Mouse (Mus musculus) testis, adult 2 months (tissue): ENCODE results near the gene Tedc1. TPM values are rescaled to one million over a fixed set of nuclear protein-coding genes. Genes with fewer than 3 reads are reported as not detected.

Experiments used
- H3K27ac ChIP-seq: fragments of 200-500 bp; 2 replicates; pipeline ENCODE4 v1.5.1; 2012; ENCODE audit warnings: low read depth, low read length; ENCODE audit not compliant: control insufficient read depth, insufficient read depth
- H3K27me3 ChIP-seq: fragments of 200-500 bp; 2 replicates; pipeline ENCODE4 v1.6.1; 2012; ENCODE audit warnings: mild to moderate bottlenecking, low read length, moderate library complexity; ENCODE audit not compliant: control insufficient read depth, insufficient read depth
- H3K36me3 ChIP-seq: fragments of 200-500 bp; 2 replicates; pipeline ENCODE4 v1.6.1; 2012; ENCODE audit warnings: mild to moderate bottlenecking, low read length; ENCODE audit not compliant: control insufficient read depth, insufficient read depth
- H3K4me1 ChIP-seq: fragments of 200-500 bp; 2 replicates; pipeline ENCODE4 v1.6.1; 2012; ENCODE audit warnings: low read length; ENCODE audit not compliant: control insufficient read depth, insufficient read depth
- H3K4me3 ChIP-seq: fragments of 200-500 bp; 2 replicates; pipeline ENCODE4 v1.5.1; 2012; ENCODE audit warnings: low read depth, mild to moderate bottlenecking, low read length, moderate library complexity, mixed read lengths; ENCODE audit not compliant: control insufficient read depth
- CTCF ChIP-seq: fragments of 200-500 bp; IDR thresholded peaks from 2 replicates; pipeline ENCODE4 v1.5.1; 2012; ENCODE audit warnings: low read depth, mild to moderate bottlenecking, inconsistent platforms, low read length, moderate library complexity; ENCODE audit not compliant: control insufficient read depth, insufficient read depth, insufficient replicate concordance
- POLR2A ChIP-seq: fragments of 200-500 bp; IDR thresholded peaks from 2 replicates; pipeline ENCODE4 v1.6.1; 2012; ENCODE audit warnings: low read depth, mild to moderate bottlenecking, inconsistent platforms, low read length, moderate library complexity; ENCODE audit not compliant: control insufficient read depth
- polyA plus RNA-seq: library from polyadenylated mRNA; depleted of rRNA; stranded (reverse); fragments of >200 nt; gene quantifications from 2 replicates; pipeline ENCODE4 v1.2.3, GENCODE M21; 2012

Gene Tedc1
- polyA plus RNA-seq, 1 experiment: 46.9 TPM

DNA sequence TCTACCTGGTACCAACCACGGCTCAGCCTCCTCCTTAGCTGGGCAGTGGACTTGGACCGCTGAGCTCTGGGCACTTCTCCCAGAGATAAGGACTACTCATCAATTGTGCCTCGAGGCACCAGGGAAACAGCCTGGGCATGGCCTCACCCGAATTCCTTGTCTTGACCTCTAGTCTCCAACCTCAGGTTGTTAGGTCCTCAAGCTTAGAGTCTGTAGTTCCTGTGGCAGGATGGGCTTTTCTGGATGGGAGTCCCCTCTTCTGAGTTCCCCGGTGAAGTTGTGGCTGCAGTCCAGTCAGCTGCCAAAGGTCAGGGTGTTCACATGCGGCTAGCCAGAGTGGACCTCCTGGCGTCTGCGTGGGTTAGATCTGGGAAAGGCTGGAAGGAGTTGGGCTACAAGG lies 5.2 kb upstream of the Tedc1 start:
- H3K27me3 ChIP-seq: no peaks in the 10 kb centered on the region
- TF ChIP-seq CTCF (no peak), POLR2A (no peak)
- peaks cover 51% of the 10 kb centered on the region for H3K4me1 ChIP-seq
- H3K27ac ChIP-seq: no peak overlapping the region
- H3K36me3 ChIP-seq: no peaks in the 10 kb centered on the region
- H3K4me3 ChIP-seq: peak overlapping the region; percentile 77

DNA sequence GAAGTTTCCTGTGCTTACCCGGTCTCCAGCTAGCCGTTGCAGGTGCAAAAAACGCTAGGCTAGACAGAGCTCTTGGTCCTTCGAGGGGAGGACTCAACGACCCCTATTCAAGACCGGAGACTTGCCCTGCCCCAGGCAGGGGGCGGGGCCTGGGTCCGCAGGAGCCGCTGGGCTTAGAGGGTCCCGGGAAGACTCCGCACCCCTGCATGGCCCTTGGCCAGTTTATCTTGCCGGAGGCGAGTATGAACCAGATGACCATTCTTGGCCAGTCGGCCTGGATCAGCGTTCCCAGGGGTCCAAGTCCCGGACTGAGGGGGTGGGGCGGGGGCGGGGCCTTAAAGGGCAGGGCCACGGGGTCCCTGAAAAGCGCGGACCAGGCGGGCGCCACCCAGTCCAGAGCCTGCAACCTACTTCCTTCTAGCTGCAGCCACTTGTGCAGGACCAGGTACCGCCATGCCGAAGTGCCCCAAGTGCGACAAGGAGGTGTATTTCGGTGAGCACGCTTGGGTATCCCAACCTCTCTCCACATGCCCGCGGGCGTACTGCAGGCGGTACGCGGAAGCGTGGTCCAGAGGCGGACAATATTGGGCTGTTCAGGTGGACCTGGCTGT lies 4.5 kb upstream of the Tedc1 start:
- no peaks in the 10 kb centered on the region for H3K27me3 ChIP-seq

DNA sequence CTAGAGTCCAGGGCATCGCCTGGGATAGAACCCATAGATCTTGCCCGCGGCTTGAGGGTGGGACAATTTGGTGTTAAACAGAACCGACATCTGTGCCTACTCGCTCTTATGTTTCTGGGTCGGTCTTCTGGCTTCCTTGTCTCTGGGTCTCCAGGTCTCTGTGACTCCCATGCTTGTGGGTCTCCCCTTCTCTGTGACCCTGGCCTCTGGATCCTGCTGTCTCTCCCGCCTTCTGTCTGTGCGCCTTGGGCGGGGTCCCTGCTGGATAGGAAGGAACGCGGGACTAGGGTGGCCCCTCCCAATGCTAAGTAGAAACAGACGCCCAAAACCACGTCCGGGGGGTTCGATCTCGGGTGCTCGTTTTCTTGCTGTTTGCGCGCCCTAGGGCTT lies 4.0 kb upstream of the Tedc1 start:
- Histone ChIP-seq H3K36me3 (no peaks in the 10 kb centered on the region), H3K27me3 (no peaks in the 10 kb centered on the region), H3K4me1 (peaks cover 52% of the 10 kb centered on the region), H3K4me3 (peak overlapping the region; percentile 77), H3K27ac (no peak overlapping the region)
- TF ChIP-seq CTCF: no peak
- no peak for TF ChIP-seq POLR2A

More for the DNA sequence above, 4.5 kb upstream of the Tedc1 start:
- Histone ChIP-seq H3K4me3 (peak overlapping the region; percentile 77), H3K4me1 (peaks cover 52% of the 10 kb centered on the region), H3K36me3 (no peaks in the 10 kb centered on the region), H3K27ac (no peak overlapping the region)
- TF ChIP-seq POLR2A: no peak
- no peak for TF ChIP-seq CTCF

DNA sequence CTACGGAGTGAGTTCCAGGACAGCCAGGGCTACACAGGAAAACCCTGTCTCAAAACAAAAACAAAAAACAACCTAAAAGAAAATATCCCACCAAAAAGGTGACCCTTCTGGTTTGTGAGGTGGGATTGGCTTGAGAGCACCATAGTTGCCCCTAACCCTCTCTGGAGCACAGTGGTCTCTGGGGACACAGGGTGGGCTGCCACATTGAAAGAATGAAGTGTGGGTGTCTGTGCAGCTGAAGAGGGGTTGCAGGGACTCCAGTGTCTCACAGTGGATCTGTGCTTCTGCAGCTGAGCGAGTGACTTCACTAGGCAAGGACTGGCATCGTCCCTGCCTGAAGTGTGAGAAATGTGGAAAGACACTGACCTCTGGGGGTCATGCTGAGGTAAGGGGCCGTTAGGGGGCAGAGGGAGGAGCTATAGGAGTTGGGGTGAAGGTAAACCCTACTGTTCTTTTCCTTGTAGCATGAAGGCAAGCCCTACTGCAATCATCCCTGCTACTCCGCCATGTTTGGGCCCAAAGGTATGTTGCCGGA lies 3.2 kb upstream of the Tedc1 start:
- peaks cover 48% of the 10 kb centered on the region for H3K4me1 ChIP-seq
- no peaks in the 10 kb centered on the region for H3K36me3 ChIP-seq
- no peak for TF ChIP-seq CTCF
- H3K27me3 ChIP-seq: no peaks in the 10 kb centered on the region
- H3K27ac ChIP-seq: no peak overlapping the region
- H3K4me3 ChIP-seq: no peak overlapping the region; the same call in 1 of the 2 replicates

DNA sequence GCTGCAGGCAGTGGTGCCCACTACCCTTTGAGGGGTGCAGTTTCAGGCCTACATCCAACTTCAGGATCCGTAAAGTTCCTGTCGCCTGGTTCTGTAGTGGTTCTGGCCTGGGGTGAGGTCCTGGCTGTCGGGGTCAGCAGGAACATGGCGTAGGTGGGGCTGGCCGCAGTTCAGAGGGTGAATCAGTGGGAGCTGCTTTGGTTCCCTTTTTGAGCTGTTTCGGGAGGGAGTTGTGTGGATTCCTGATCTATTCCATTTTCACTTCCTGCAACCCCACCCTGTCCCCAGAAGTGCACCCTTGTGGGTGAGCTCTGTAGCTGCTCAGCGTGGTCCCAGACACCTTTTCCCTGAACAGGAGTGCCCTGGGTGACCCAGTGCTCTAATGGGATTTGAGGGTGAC lies 2.2 kb upstream of the Tedc1 start:
- Histone ChIP-seq H3K36me3 (no peaks in the 10 kb centered on the region), H3K4me3 (no peak overlapping the region), H3K4me1 (peaks cover 42% of the 10 kb centered on the region), H3K27me3 (no peaks in the 10 kb centered on the region), H3K27ac (no peak overlapping the region)
- TF ChIP-seq CTCF (no peak), POLR2A (no peak)

DNA sequence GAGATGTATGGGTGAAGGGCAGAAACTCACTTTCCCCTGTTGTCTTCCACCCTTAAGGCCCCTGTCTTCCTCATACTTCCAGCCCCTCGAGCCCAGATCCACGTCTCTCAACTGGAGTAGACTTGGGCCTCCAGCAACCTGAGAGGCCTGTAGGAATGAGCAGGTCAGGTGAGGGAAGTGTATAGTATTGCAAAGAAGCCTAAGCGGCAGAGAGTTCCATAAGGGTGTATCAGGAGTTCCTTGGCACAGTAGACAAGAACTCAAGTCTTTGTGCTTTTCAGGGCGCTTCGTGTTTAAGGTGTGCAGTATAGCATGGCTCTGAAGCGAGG lies 1.5 kb upstream of the Tedc1 start:
- Histone ChIP-seq H3K27ac (peak overlapping the region; percentile 83; the same call in 1 of the 2 replicates), H3K4me3 (peak overlapping the region; percentile 94), H3K36me3 (no peaks in the 10 kb centered on the region), H3K4me1 (peaks cover 39% of the 10 kb centered on the region), H3K27me3 (no peaks in the 10 kb centered on the region)
- TF ChIP-seq POLR2A: no peak
- no peak for TF ChIP-seq CTCF

DNA sequence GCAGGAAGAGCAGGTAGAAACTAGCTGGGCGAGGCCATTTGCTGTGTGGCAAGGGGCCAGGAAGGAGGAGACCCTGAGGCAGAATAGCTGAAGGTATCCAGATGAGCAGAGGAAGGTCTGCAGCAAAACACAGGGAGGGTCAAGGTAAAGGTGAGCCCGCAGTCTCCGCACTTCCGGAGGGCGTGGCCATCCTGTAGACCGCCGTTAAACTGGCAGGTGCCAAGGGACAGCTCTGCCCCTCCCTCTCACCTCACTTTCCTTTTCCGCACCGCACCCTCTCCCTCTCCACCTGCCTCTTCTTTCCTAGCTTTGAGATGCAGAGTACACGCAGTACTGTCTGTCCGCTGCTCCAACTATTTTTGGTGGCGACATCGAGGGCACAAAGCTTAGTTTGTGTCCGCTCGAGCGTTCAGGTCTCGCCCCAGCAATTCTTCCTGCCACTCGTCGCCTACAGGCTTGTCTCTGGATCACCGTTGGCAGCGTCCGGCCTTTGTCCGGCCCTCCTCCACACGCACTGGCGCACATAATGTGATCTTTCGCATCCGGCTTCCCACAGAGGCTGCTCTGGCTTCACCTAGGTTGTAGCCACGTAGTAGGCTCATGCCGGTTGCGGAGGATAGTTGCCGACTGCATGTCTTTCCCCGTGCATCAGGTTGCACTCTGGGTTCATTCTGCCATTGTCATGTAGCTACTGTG lies 997 bp upstream of the Tedc1 start:
- Histone ChIP-seq H3K36me3 (no peaks in the 10 kb centered on the region), H3K4me3 (peak overlapping the region; percentile 94), H3K27me3 (no peaks in the 10 kb centered on the region), H3K4me1 (peaks cover 39% of the 10 kb centered on the region), H3K27ac (peak overlapping the region; percentile 83)
- TF ChIP-seq CTCF (0 out of 2 replicates have a peak, but pooled peaks have one; percentile 8), POLR2A (peak; percentile 25; the same call in 1 of the 2 replicates)
